Mouse (Mus musculus) heart, postnatal 0 days (tissue): Measurements from ENCODE around the gene Zfp961.

Experiments used
- CTCF ChIP-seq: IDR thresholded peaks from 2 replicates; pipeline ENCODE4 v1.5.1; 2016; ENCODE audit warnings: antibody characterized with exemption, control low read depth, low read depth
- EP300 ChIP-seq: IDR thresholded peaks from 2 replicates; pipeline ENCODE4 v1.6.1; 2016; ENCODE audit warnings: antibody characterized with exemption, low read depth

- TF ChIP-seq CTCF (no peak), EP300 (no peak)
These were observed 44.0 kb upstream of the Zfp961 start for GRCm38 (mm10) chr8:71906809-71907208.
